Mouse (Mus musculus) midbrain, postnatal 0 days (tissue): ENCODE results near the gene Ccdc8. TPM values are rescaled to one million over a fixed set of nuclear protein-coding genes. Genes with fewer than 3 reads are reported as not detected.

Source experiments
- ATAC-seq: fragments of 200-750 bp; cut with Nextera tagmentation; 2 replicates; pipeline ENCODE4 v1.8.0; 2017; ENCODE audit warnings: moderate number of reproducible peaks, mild to moderate bottlenecking, moderate TSS enrichment, moderate library complexity; ENCODE audit not compliant: low FRiP score
- DNase-seq: peaks from one replicate; pipeline ENCODE4 v3.0.0-alpha.2; 2015; ENCODE audit warnings: low spot score
- H3K27ac ChIP-seq: fragments of 300-500 bp; sonication (generic); 2 replicates; pipeline ENCODE4 v1.5.1; 2014; ENCODE audit warnings: low read depth, mild to moderate bottlenecking, low read length, mixed read lengths
- H3K27me3 ChIP-seq: fragments of 300-500 bp; sonication (generic); 2 replicates; pipeline ENCODE4 v1.6.1; 2014; ENCODE audit warnings: low read length, control low read depth, mixed read lengths; ENCODE audit not compliant: insufficient read depth
- H3K36me3 ChIP-seq: fragments of 300-500 bp; sonication (generic); 2 replicates; pipeline ENCODE4 v1.6.1; 2014; ENCODE audit warnings: low read length, control low read depth, mixed read lengths; ENCODE audit not compliant: insufficient read depth
- H3K4me1 ChIP-seq: fragments of 300-500 bp; sonication (generic); 2 replicates; pipeline ENCODE4 v1.6.1; 2014; ENCODE audit warnings: mild to moderate bottlenecking, control low read depth, antibody characterized with exemption, low read length, mixed read lengths; ENCODE audit not compliant: insufficient read depth
- H3K4me2 ChIP-seq: fragments of 300-500 bp; sonication (generic); 2 replicates; pipeline ENCODE4 v1.6.1; 2014; ENCODE audit warnings: low read depth, mild to moderate bottlenecking, low read length, mixed read lengths; ENCODE audit not compliant: poor library complexity, severe bottlenecking
- H3K4me3 ChIP-seq: fragments of 300-500 bp; sonication (generic); 2 replicates; pipeline ENCODE4 v1.5.1; 2014; ENCODE audit warnings: low read depth, mild to moderate bottlenecking, low read length, moderate library complexity
- H3K9ac ChIP-seq: fragments of 300-500 bp; sonication (generic); replicated peaks from 2 replicates; pipeline ENCODE4 v1.6.1; 2014; ENCODE audit warnings: mild to moderate bottlenecking, low read length, moderate library complexity, mixed read lengths; ENCODE audit not compliant: poor library complexity, severe bottlenecking
- H3K9me3 ChIP-seq: fragments of 300-500 bp; sonication (generic); 2 replicates; pipeline ENCODE4 v1.6.1; 2016; ENCODE audit warnings: low read length, control low read depth
- CTCF ChIP-seq: IDR thresholded peaks from 2 replicates; pipeline ENCODE4 v1.5.1; 2016; ENCODE audit warnings: antibody characterized with exemption, mild to moderate bottlenecking
- WGBS: fragments of 180-500 bp; shearing (Covaris S2); extraction: QIAGEN DNeasy Blood & Tissue Kit; methylation state at CpG from one replicate; pipeline ENCODE4 v1.1.7; 2014; 5-methylcytosine and 5-hydroxymethylcytosine counted together
- polyA plus RNA-seq: library from polyadenylated mRNA; unstranded; fragments of >200 nt; fragmentation: Nextera tagmentation; extraction: Ambion mirVana; gene quantifications from 2 replicates; pipeline ENCODE4 v1.2.1, GENCODE M21; 2015
- total RNA-seq: library from RNA; depleted of rRNA; stranded (reverse); fragments of >200 nt; gene quantifications from 2 replicates; pipeline ENCODE4 v1.2.3, GENCODE M21; 2014

Gene Ccdc8
- total and polyA plus RNA-seq, 2 experiments from 2014 or later: 2.0 to 5.5 TPM

- Histone ChIP-seq H3K4me3 (no peak overlapping the region), H3K36me3 (no peaks in the 10 kb centered on the region), H3K27me3 (no peaks in the 10 kb centered on the region), H3K9me3 (no peaks in the 10 kb centered on the region), H3K9ac (no peak overlapping the region), H3K27ac (no peak overlapping the region), H3K4me1 (peaks cover 15% of the 10 kb centered on the region), H3K4me2 (no peak overlapping the region)
- WGBS: 86% methylated on average over 5 of the region's 5 CpGs
- ATAC-seq (no peak), DNase-seq (no peak)
- TF ChIP-seq CTCF: no peak
These were observed 30.8 kb upstream of the Ccdc8 start for GRCm38 (mm10) chr7:16961678-16962077.

- Histone ChIP-seq H3K4me1 (no peaks in the 10 kb centered on the region), H3K9ac (no peak overlapping the region), H3K4me3 (no peak overlapping the region), H3K4me2 (no peak overlapping the region), H3K36me3 (no peaks in the 10 kb centered on the region), H3K27ac (no peak overlapping the region), H3K27me3 (no peaks in the 10 kb centered on the region), H3K9me3 (no peaks in the 10 kb centered on the region)
- ATAC-seq (no peak), DNase-seq (no peak)
- TF ChIP-seq CTCF: no peak
- 90% methylated on average over 6 of the region's 6 CpGs for WGBS
These were observed 24.1 kb upstream of the Ccdc8 start for GRCm38 (mm10) chr7:16968414-16968813.

GRCm38 (mm10) chr7:16971160-16971559 is 21.3 kb upstream of the Ccdc8 start:
- DNase-seq (no peak), ATAC-seq (no peak)
- Histone ChIP-seq H3K4me3 (no peak overlapping the region), H3K27ac (no peak overlapping the region), H3K4me1 (no peaks in the 10 kb centered on the region), H3K27me3 (no peaks in the 10 kb centered on the region), H3K9me3 (no peaks in the 10 kb centered on the region), H3K36me3 (no peaks in the 10 kb centered on the region), H3K9ac (no peak overlapping the region), H3K4me2 (no peak overlapping the region)
- 84% methylated on average over 3 of the region's 3 CpGs for WGBS
- TF ChIP-seq CTCF: no peak

- Histone ChIP-seq H3K9ac (no peak overlapping the region), H3K27me3 (no peaks in the 10 kb centered on the region), H3K9me3 (no peaks in the 10 kb centered on the region), H3K27ac (no peak overlapping the region), H3K36me3 (no peaks in the 10 kb centered on the region), H3K4me2 (no peak overlapping the region), H3K4me3 (no peak overlapping the region), H3K4me1 (no peaks in the 10 kb centered on the region)
- DNase-seq: peak; percentile 60
- 0 out of 2 replicates have a peak, but pooled peaks have one; percentile 49 for ATAC-seq
- 55% methylated on average over 6 of the region's 6 CpGs for WGBS
- TF ChIP-seq CTCF: no peak
These were observed 18.5 kb upstream of the Ccdc8 start for GRCm38 (mm10) chr7:16974018-16974417.

- no peak for TF ChIP-seq CTCF
- Histone ChIP-seq H3K36me3 (no peaks in the 10 kb centered on the region), H3K4me1 (no peaks in the 10 kb centered on the region), H3K27ac (no peak overlapping the region), H3K9me3 (no peaks in the 10 kb centered on the region), H3K4me3 (no peak overlapping the region), H3K4me2 (no peak overlapping the region), H3K9ac (no peak overlapping the region), H3K27me3 (no peaks in the 10 kb centered on the region)
- ATAC-seq (no peak), DNase-seq (no peak)
- 62% methylated on average over 8 of the region's 8 CpGs for WGBS
These were observed 16.2 kb upstream of the Ccdc8 start for GRCm38 (mm10) chr7:16976298-16976697.

- no peak overlapping the region for H3K27ac ChIP-seq
- H3K27me3 ChIP-seq: no peaks in the 10 kb centered on the region
- no peak overlapping the region for H3K9ac ChIP-seq
- 70% methylated on average over 6 of the region's 6 CpGs for WGBS
- H3K9me3 ChIP-seq: no peaks in the 10 kb centered on the region
- no peak overlapping the region for H3K4me3 ChIP-seq
- H3K36me3 ChIP-seq: no peaks in the 10 kb centered on the region
- DNase-seq: no peak
- TF ChIP-seq CTCF: no peak
- ATAC-seq: no peak
- H3K4me1 ChIP-seq: no peaks in the 10 kb centered on the region
- no peak overlapping the region for H3K4me2 ChIP-seq
These were observed 14.3 kb upstream of the Ccdc8 start for GRCm38 (mm10) chr7:16978173-16978572.
